Mouse (Mus musculus): ENCODE data around the gene Gm49661.

The Gm49661 gene

DNA sequence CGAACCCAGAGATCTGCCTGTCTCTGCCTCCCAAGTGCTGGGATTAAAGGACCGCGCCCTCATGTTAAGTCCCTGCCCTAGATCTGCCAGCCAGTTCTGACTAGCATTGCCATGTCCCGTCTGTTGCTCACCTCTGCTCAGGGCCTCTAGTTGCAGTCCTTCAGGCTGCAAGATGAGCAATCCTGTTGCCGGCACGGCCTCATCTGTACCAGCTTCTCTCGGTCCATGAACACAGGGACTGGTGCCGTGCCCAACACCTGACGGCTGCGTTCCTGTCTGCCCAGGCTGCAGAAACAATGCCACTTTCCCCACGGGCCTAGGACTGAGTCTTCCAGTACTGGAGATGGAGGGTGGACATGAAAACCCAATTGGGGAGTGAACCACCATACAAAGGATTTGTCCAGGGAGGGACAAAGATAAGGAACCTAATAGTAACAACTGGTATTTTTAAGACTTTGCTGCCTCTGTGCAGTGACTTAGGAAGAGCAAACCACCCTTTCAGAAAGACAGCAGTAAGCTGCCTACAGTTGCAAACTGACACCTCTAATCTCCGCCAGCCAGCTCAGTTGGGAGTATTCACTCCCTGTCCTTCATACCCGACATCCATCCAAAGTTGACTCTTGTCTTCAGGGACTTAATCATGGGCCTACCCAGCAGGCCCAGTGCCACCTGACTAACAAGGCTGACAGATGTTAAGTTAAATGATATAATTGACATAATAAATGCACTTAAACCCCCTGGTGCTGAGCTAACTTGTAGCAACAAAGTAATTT is 1.5 kb downstream of the Gm49661 start:
- no peak for DNase-seq (ENCODE audit: extremely low spot score, low read depth, low spot score)

- no peak for DNase-seq (ENCODE audit: extremely low spot score, low read depth, low spot score)
Observed at GRCm38 (mm10) chr8:84966603-84967002, 2.6 kb downstream of the Gm49661 start.

- peak; percentile 90 for DNase-seq (ENCODE audit: extremely low spot score, low read depth, low spot score)
Observed at GRCm38 (mm10) chr8:84965731-84966291, 3.4 kb downstream of the Gm49661 start.

GRCm38 (mm10) chr8:84963952-84964351 is 5.3 kb downstream of the Gm49661 start:
- no peak for DNase-seq (ENCODE audit: extremely low spot score, low read depth, low spot score)

DNA sequence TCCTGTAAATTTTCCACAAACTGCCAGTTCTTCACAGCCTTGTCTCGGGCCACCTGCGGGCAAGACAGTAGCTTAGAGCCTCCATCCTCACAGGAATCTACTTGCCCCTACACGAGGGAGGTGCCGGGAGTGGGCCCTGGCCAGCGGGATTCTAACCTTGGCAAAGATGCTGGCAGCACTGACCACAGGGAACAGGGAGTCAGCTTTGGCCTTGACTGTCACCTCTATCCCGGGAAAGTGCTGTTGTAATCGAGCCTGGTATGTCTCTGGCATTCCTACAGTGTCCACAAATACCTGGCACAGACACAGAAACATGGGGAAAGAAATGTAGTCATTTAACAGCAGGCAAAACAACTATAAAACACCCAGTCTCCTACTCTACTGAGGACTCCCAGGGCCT is 9.4 kb downstream of the Gm49661 start:
- no peak for DNase-seq (ENCODE audit: extremely low spot score, low read depth, low spot score)

DNA sequence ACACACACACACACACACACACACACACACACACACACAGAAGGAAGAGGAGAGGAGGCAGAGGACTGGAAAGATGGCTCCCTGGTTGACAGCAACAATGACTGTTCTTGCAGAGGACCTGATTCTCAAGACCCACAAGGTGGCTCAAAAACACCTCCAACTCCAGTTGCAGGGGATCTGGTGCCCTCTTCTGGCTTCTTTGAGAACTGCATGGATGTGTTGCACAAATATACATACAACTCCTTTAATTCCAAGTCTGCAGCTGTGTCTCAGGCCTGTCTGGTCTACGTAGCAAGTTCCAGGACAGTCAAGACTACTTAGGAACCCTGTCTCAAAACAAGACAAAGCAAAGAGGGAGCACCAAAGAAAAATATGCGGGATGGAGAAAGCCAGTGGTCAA is 12.5 kb downstream of the Gm49661 start:
- no peak for DNase-seq (ENCODE audit: extremely low spot score, low read depth, low spot score)

DNA sequence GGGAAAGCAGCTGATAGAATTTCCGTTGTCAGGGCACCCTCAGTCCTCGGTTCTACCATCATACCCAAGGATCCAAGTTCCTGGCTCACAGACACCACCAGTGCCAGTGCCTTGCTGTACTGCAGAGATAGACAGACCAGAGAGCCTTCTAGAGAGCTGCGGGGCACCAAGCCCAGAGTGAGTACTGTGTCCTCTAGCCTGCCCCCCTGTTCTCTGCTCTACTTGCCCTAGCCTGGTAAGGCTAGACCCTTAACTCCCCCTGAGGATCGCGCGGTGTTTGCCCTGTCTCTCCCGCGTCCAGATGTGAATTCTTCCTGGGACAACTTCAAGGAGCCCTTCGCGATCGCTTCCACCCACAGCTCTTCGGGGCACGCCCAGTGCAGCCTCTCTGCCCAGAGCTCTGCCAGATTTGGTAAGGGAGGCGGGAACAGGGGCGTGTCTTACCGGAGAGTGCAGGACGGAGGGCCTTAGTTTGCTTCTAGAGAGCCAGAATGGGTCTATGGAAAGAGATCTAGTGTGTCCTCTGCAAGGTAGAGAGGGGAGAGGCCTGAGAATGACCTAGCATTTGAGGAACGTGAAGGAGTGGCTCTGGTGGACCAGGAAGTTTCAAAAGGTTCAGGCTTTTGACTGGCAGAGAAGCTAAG is 16.5 kb downstream of the Gm49661 start:
- no peak for DNase-seq (ENCODE audit: extremely low spot score, low read depth, low spot score)

GRCm38 (mm10) chr8:84949753-84950152 is 19.5 kb downstream of the Gm49661 start:
- no peak for DNase-seq (ENCODE audit: extremely low spot score, low read depth, low spot score)

- no peak for DNase-seq (ENCODE audit: extremely low spot score, low read depth, low spot score)
Observed at GRCm38 (mm10) chr8:84947241-84947545, 22.0 kb downstream of the Gm49661 start.

GRCm38 (mm10) chr8:84946528-84947240 is 22.5 kb downstream of the Gm49661 start, which contains the start of gene Rtbdn:
TSS of gene Rtbdn (plus strand) at chr8:84946991.
- DNase-seq (ENCODE audit: extremely low spot score, low read depth, low spot score) = no peak

DNA sequence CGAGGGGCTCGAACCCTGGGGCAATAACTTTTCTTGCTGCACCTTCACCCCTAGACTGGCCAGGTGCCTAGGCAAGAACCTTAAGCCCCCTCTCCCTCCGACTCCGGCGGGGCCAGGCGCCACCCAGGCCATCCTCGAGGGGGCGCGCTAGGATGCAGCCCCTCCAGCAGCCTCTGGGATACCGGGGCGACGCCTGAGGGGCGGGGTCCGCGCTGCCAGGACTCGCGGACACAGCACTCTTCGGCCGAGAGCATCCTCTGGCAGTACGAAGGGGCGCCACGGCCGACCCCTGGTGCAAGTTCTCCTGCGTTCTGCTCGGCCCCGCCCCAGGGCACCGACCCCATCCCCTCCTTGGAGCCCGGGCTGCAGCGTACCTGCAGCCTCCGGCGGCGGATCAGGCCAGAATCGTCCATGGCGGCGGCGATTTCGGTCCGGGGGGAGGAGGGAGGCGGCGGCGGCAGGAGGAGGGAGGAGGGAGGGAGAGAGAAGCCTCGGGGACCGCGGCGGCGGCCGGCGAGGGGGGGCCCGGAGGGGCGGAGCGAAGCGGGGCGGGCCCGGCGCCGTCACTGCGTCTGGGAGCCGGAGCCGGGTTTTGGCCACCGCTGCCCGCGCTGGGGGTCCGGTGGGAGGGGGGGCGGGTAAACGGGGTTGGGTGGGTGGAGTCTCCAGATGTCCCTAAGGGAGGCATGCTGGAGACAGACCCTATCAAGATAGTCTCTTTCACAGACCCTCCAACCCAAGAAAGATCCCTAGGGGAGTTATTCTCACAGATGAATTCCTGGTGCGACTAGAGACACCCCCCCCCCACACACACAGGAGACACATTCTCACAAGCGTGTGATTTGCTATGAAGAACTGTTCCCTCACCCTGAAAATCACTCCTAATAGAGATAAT is 23.4 kb downstream of the Gm49661 start:
- DNase-seq (ENCODE audit: extremely low spot score, low read depth, low spot score) = no peak

GRCm38 (mm10) chr8:84945235-84945632 is 24.0 kb downstream of the Gm49661 start:
- DNase-seq (ENCODE audit: extremely low spot score, low read depth, low spot score) = no peak

DNA sequence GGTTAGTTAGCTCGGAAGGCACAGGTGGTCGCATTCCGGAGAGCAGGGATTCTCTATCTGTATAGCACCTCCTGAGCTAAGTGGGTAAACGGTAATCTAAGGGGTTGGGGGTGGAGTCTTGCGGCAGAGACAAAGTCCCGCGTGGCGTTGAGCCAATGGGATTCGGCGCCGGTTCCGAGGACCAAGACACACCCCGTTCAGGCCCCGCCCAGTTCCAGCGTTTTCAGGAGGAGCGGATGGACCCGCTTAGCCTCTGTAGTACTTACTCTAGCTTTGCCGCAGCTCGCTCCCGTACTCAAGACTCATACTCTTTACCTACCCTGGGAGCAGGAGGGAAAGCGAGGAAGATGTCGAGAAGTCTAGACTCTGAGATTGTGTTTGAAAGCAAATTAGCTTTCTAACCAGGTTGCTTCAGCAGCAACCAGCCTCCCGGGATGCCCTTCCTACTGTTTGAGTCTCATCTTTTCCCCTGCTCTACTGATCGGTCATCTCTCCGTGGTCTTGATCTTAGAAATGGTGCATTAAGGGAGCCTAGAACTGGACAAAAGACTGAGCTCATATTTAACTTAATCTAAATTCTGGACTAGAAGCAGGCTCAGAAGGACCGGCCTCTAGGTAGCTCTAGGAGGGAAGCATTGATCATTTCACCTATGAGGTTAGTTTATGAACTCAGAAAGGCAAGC is 24.6 kb downstream of the Gm49661 start:
- no peak for DNase-seq (ENCODE audit: extremely low spot score, low read depth, low spot score)

DNA sequence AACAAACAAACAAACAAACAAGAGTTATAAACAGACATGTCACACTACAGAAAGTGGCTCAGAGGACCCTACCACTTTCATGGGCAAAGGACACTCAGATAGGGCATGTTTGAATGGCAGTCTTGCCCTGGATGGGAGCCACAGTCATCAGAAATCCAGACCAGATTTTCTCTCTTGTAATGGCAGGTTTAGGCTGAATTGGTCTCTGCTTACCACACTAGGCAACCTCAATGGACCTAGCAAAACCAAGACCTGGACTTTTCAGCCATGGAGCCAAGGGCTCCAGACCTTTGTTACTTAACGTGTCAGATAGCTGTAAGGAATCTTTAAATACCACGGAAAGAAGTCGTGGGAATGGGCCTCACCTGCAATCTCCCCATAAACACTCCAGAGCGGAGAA is 25.5 kb downstream of the Gm49661 start:
- DNase-seq (ENCODE audit: extremely low spot score, low read depth, low spot score) = no peak

DNA sequence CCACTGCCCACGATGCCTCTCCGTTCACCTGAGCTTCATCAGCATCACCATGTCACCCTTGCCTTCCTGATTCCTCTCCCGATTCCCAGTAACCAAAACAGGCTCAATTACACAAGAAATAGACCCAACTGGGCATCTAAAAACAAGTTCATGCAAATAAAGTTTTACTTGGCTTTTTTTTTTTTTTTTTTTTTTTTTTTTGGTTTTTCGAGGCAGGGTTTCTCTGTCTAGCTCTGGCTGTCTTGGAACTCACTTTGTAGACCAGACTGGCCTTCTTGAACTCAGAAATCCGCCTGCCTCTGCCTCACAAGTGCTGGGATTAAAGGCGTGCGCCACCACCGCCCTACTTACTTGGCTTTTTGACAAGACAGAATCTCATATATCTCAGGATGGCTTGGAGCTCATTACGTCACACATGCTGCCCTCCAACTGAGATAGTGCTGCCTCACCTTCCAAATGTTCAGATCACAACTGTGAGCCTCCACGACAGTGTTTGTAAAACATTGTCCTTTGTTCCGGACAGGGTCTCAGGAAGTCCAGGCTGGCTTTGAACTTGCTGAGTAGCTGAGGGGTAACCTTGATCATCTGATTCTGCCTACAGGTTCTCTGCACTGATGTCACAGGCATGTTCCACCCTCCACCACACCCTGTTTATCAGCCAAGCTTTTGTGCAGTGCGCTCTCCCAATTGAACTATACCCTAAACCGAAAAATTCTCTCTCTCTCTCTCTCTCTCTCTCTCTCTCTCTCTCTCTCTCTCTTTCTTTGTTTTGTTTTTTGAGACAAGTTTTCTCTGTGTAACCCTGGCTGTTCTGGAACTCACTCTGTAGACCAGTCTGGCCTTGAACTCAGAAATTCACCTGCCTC is 31.4 kb downstream of the Gm49661 start:
- DNase-seq (ENCODE audit: extremely low spot score, low read depth, low spot score) = no peak

GRCm38 (mm10) chr8:84936962-84937546 is 32.2 kb downstream of the Gm49661 start, which contains the start of gene Mast1:
TSS of gene Mast1 (minus strand) at chr8:84937359.
- no peak for DNase-seq (ENCODE audit: extremely low spot score, low read depth, low spot score)

DNA sequence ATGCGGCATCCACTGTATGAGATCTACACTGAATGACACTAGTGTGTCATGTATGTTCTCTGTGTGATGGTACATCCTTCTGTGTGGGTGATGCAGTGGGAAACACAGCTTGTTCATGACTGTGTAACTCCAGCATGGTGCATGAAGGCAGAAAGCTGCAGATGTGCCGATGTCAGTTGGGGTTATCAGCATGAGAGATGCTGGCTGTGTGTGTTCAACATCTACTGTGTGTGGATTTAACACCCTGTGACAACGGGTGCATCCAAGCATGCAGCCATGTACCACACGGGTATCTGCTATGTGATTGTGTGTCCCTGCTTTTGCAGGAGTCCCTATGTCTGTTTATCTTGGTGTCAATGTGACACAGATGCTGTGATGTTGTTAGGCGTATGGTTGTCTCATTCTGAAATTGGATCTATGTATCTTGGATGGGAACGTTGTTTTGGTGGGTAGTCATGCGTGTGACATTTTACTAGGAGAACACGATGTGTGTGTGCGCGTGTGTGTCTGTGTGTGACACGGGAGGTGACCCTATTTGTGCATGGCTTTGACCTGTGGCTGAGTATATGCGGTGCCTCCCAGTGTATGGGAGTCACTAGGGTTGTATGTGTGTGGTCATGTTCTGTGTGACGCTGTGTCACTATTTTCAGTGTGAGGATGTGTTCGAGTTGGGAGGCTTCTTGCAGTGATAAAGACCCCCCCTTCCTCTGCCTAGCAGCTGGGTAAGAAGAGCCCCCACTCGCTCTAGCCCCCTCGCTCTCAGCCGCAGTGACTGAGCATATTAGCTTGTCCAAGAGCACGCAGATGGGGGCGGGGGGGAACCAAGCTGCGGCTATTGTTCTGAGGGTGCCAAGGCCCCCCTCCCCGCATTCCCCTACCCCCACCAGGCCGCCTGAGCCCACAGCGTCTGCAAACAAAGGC is 32.9 kb downstream of the Gm49661 start:
- no peak for DNase-seq (ENCODE audit: extremely low spot score, low read depth, low spot score)

DNA sequence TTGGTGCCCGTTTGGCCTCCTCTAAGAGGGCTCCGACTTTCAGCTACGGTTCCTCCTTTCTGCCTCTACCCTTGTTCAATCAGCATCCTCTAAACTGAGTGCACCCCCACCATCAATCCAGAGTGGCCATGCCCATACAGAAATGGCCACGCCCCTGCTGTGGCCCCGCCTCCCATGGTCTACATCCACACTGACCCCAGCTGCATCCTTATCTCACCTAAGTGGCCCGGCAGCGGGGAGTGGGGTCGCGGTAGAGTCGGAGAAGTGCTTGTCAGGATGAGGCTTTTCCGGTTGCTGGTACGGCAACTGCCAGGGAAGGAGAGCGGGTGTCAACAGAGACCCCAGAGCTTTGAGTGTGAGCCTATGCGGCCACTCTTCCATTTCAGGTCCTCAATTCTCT is 33.7 kb downstream of the Gm49661 start:
- no peak for DNase-seq (ENCODE audit: extremely low spot score, low read depth, low spot score)

Data from hindlimb bud, embryonic 11.5 days (tissue).